Mouse (Mus musculus): ENCODE data around the gene Utp4.
"Not testable (repeated sequence)": the region's sequence is repeated elsewhere in the genome, so short reads cannot be mapped to it uniquely, and the experiment has no call there.

Gene Utp4

DNA sequence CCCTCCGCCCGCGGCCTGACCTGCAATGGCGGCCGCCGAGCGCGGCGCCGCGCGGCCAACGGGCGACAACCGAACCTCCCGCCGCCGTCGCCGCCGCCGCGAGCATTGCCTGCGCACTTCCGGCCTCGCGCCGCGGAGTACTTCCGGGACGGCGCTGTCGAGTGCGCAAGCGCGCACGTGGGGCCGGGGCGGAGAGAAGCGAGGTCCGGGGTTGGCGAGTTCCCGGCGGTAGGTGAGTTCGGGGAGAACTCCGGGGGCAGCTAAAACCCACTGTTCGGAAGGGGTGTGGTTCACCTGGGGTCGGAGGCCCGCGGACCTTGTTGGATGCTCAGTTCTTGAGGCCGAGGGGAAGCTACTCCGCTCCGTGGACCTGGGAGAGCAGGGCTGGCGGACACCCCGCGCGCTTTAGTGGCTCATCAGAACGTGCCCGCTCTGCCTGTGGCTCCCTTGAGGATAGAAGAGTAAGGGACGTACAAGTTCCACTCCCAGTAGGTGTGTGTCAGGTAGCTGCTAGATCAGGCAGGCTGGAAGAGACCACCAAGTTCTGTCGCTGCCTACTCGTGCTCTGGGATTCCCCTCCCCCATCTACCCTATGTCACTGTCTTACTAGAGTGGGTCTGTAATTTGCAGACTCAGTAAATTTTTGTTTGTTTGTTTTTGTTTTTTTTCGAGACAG, at the start of gene Utp4:
Gene Utp4 (plus strand): TSS at position 156 of the 676 bp plus-strand sequence.
- peak; percentile 89 for DNase-seq (ENCODE audit: low spot score)

DNA sequence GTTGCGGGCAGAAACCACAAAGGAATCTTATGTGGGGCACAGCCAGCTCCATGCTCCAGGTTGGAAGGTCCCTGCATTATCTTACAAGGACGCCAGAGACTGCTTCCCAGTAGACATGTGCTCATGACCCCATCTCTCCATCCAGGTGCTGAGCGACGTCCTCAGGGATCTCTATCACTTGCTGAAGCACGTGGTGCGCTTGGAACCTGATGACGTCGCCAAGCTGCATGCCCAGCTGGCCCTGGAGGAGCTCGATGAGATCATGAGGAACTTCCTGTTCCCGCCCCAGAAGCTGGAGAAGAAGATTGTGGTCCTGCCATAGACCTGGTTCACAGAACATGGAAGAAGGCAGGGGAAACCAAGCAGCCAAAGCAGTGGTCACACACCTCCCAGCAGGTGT, 43.4 kb upstream of the Utp4 start:
- DNase-seq (ENCODE audit: low spot score) = no peak

- DNase-seq (ENCODE audit: low spot score) = no peak
Observed at GRCm38 (mm10) chr8:106854534-106855241, 38.7 kb upstream of the Utp4 start.

DNA sequence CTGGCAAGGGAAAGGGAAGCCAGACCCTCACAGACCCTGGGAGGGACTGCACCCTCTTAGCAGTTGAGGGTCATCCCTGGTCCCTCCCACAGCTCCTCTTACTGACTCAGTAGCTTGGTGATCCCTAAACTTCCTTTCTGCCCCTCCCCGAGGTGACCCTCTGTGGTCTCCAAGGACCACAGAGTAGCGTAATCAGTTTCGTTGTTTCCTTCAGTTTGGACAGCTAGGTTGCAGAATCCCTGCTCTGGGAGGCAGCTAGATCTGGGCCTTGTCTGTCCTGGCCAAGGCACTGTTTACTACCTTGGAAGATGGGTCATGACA, 38.2 kb upstream of the Utp4 start:
- DNase-seq (ENCODE audit: low spot score) = no peak

GRCm38 (mm10) chr8:106862845-106863244, 30.6 kb upstream of the Utp4 start:
- DNase-seq (ENCODE audit: low spot score) = no peak

GRCm38 (mm10) chr8:106865354-106865753, 28.1 kb upstream of the Utp4 start:
- no peak for DNase-seq (ENCODE audit: low spot score)

- DNase-seq (ENCODE audit: low spot score) = no peak
Observed at GRCm38 (mm10) chr8:106870051-106870450, 23.4 kb upstream of the Utp4 start, which contains the start of gene Has3. TSS of gene Has3 (plus strand) at chr8:106870242.

DNA sequence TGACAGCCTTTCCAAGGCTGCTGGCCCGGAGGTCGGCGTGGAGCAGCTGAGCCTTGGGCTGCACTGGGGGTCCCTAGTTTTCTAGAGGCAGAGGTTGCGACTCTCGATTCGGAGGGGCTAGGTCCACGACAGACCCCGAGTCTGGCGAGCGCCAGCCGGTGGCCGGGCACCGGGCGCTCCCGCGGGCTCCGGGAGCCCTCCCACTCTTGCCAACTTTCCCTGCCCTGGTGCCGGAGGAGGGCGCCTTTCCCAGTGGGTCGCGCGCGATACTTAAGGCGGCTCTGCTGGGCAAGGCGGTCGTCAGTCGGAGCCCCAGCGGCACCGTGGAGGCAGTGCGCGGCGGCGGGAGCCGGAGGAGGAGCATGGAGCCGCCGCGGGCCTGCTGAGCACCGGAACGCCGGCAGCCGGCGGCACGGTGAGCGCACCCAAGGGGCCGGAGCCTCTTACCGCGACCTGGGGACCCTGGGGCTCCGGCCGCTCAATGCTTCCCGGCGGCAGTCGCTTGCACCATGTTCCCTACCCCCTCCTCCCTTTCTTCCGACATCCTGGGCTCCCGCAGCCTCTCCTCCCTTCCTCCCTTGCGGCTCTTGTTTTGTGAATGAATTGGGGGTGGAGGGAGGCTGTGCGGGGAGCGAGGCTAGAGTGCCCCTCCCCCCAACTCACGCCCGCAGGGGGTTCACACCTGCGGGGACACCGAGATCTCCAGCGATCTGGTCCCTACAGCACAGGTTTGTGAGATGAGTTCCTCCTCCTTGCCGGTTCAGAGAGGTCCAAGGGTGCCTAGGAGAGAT, 22.7 kb upstream of the Utp4 start:
- DNase-seq (ENCODE audit: low spot score) = peak; percentile 41

- no peak for DNase-seq (ENCODE audit: low spot score)
Observed at GRCm38 (mm10) chr8:106871328-106871926, 22.0 kb upstream of the Utp4 start.

DNA sequence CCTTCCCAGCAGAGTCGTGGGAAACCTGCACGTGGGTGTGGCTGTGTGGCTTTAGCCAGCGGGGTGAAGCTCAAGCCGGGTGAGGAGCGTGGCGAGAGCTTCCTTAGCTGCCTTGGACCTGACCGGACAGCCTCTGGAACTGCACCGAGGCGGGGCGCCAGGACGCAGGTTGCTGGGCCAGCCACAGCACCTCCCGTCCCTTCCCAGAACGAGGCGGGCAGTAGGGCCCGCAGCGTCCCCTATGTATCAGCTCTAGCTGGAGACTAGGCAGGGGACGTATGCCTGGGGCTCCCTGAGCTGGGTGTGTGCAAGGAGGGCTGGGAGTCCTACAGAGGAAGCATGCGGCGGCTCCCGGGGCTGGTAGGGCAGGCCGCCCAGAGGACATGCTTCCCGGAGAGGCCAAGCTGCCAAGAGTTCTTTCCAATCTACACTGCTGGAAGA, 21.5 kb upstream of the Utp4 start:
- DNase-seq (ENCODE audit: low spot score) = peak; percentile 44

- no peak for DNase-seq (ENCODE audit: low spot score)
Observed at GRCm38 (mm10) chr8:106872454-106873034, 20.9 kb upstream of the Utp4 start.

DNA sequence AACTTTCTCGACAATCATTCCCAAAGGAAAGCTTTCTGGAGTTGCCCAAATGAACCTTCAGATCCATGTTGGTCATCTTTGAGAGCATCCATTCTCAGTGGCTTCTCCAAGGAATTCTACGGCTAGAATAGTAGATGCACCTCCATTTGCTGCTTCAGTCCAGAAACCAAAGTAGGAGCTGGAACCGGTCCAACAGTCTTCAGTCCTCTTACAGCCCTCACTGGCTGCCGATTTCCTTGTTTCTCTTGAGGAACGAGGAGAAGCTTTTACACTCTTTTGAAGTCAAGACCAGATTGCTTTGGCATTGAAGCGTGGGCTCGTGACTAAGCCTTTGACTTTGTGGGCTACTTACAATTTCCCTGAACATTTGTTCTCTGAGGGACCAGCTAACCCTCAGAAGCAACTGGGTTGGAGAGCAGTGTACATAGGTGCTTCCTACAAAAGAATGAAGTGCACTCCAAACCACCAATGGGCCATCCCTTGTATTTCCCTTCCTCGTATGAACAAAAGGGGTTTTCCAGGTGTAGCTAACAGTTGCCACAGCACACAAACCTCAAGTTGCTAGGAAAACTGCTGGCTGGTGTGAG, 13.2 kb upstream of the Utp4 start:
- DNase-seq (ENCODE audit: low spot score) = no peak

DNA sequence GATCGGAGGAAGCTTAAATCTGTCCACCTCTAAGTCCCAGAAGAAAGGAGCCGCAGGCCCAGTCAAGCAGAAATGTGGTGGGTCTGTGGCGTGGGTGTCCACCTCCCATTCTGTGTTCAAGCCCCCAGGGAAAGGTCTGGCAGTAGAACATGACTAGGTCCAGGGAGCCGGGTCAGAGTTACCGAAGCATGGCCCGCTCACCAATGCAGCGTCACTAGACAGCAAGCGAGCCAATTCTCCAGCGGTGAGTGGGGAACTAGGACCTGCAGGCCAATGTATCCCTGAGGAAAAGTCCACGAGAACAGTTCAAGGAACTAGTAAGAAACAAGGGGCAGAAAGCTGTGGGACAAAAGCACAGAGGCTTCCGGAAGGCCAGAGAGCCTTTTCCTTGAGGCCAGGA, 9.3 kb upstream of the Utp4 start:
- DNase-seq (ENCODE audit: low spot score) = not testable (repeated sequence)

DNA sequence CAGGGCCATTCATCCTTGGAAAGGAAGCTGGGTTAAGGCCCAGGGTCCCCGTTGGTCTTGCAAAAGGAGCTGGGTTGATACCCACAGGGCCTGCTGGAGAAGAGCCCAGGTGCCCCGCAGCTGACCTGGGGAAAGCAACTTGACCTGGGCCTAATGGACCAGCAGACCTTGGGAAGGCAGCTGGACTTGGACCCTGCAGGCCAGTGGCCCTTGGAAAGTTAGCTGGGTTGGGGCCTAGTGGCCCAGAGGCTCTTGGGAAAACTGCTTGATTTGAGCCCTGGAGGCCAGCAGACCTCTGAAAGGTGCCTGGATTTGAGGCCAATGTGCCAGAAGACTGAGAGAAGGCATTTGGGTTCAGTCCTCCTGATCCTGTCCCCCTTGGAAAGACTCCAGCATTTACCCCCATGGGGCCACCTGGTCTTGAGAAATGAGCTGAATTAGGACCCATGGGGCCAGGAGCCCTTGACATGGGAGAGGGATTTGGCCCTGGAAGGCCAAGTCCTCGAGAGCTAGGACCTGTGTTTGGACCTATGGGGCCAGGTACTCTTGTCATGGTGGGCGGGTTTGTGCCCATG, 8.5 kb upstream of the Utp4 start:
- DNase-seq (ENCODE audit: low spot score) = not testable (repeated sequence)

GRCm38 (mm10) chr8:106887336-106888189, 5.9 kb upstream of the Utp4 start:
- DNase-seq (ENCODE audit: low spot score) = no peak

GRCm38 (mm10) chr8:106888803-106889202, 4.6 kb upstream of the Utp4 start:
- no peak for DNase-seq (ENCODE audit: low spot score)

GRCm38 (mm10) chr8:106892210-106892805, 1.1 kb upstream of the Utp4 start:
- peak; percentile 73 for DNase-seq (ENCODE audit: low spot score)

DNA sequence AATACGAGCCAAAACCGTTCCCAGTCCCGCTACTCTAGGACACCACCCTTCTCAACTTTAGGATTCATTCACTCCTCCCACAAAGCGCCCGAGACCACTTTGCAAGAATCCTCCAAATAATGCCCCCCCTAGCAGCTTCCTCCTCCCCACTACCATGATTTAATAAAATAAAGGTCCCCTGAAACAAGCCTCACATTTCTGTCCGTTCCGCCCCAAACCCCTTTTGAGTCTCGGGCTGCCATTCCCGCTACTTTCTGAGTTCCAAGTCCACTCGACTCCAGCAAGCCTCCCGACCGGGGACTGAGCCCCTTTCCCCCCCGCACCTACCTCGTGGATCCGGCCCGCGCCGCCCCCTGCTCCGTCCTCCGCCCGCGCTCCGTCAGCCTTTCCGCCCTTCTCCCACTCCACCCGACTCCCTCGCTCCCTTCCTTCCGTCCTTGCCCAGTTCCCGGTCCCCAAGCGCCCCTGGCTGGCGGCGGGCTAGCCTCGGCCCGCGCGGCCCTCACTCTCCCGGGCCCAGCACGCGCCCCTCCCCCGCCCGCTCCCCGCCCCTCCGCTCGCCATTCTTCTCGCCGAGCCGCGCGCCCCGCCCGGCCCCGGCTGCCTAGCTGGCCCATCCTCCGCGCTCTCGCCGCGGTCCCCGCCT, 507 bp upstream of the Utp4 start:
- DNase-seq (ENCODE audit: low spot score) = peak; percentile 65

DNA sequence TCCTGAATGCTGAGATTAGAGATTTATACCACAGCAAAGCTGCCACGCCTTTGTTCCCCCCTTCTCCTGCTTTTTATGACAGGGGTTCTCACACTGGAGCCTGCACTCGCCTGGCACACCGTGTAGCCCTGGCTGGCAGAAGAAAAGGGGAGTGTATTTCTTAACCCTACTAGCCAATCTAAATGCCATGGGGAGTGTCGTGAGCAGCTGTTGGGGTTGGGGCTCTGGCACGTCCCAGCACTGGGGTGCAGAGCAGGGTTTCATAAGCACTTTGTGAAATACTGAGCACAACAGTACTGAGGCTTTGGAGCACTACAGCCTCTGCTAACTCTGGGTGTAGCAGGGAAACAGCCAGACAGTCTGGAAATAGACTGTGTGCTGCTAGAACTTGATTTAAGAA, 6.0 kb downstream of the Utp4 start:
- no peak for DNase-seq (ENCODE audit: low spot score)

Data from testis, postnatal 14 days (tissue).